Mouse (Mus musculus): ENCODE measurements around the gene Xlr5c. TPM values are rescaled to one million over a fixed set of nuclear protein-coding genes. Genes with fewer than 3 reads are reported as not detected.
"Not testable (repeated sequence)": the region's sequence is repeated elsewhere in the genome, so short reads cannot be mapped to it uniquely, and the experiment has no call there.

Xlr5c gene
- polyA plus RNA-seq (2015; fragmentation: Nextera tagmentation; extraction: Ambion mirVana): 0.20 TPM in 1 of 2 replicates, not detected in the other

GRCm38 (mm10) chrX:73292876-73293275 is at the start of gene Xlr5c, which contains the start of gene Xlr5a:
TSS of gene Xlr5c (minus strand) at chrX:73292976.
TSS of gene Xlr5a (minus strand) at chrX:73292976.
- 94% methylated on average over 13 of the region's 17 CpGs for WGBS
- H3K4me3 ChIP-seq (replicated peaks; ENCODE audit: low read depth, low read length); DNase-seq (ENCODE audit: low spot score); H3K9ac ChIP-seq (ENCODE audit: low read depth, low read length); H3K4me2 ChIP-seq (ENCODE audit: low read length); H3K4me1 ChIP-seq (replicated peaks; ENCODE audit: insufficient read depth, low read length); ATAC-seq (replicated peaks; ENCODE audit: low FRiP score, low read depth); H3K9me3 ChIP-seq (replicated peaks; ENCODE audit: low read length); H3K27ac ChIP-seq; H3K27me3 ChIP-seq (ENCODE audit: insufficient read depth, low read length); H3K36me3 ChIP-seq (ENCODE audit: insufficient read depth, low read length): not testable (repeated sequence)

- ATAC-seq (replicated peaks; ENCODE audit: low FRiP score, low read depth) (peak; percentile 89), DNase-seq (ENCODE audit: low spot score) (peak; percentile 85)
- Histone ChIP-seq H3K4me3 (replicated peaks; ENCODE audit: low read depth, low read length) (peak within 1 kb of the TSS; percentile 55), H3K4me2 (ENCODE audit: low read length) (peak within 1 kb of the TSS; percentile 51), H3K27ac (peak within 1 kb of the TSS; percentile 54; the same call in 1 of the 2 replicates), H3K4me1 (replicated peaks; ENCODE audit: insufficient read depth, low read length) (no peaks in the 10 kb centered on the region), H3K9ac (ENCODE audit: low read depth, low read length) (peak within 1 kb of the TSS; percentile 71), H3K36me3 (ENCODE audit: insufficient read depth, low read length) (no peaks in the 10 kb centered on the region), H3K9me3 (replicated peaks; ENCODE audit: low read length) (no peaks in the 10 kb centered on the region), H3K27me3 (ENCODE audit: insufficient read depth, low read length) (no peaks in the 10 kb centered on the region)
- TF ChIP-seq CTCF (IDR thresholded peaks at IDR 0.05; ENCODE audit: low read depth): no peak
- 23% methylated on average over 37 of the region's 37 CpGs for WGBS
These were observed 49.7 kb upstream of the Xlr5c start, which contains the start of gene Zfp275 for GRCm38 (mm10) chrX:73342483-73342895. TSS of gene Zfp275 (plus strand) at chrX:73342621.

GRCm38 (mm10) chrX:73342068-73342467 is 49.3 kb upstream of the Xlr5c start:
- 36% methylated on average over 3 of the region's 3 CpGs for WGBS
- Histone ChIP-seq H3K4me1 (replicated peaks; ENCODE audit: insufficient read depth, low read length) (no peaks in the 10 kb centered on the region), H3K9ac (ENCODE audit: low read depth, low read length) (no peak overlapping the region), H3K27me3 (ENCODE audit: insufficient read depth, low read length) (no peaks in the 10 kb centered on the region), H3K4me2 (ENCODE audit: low read length) (peak overlapping the region; percentile 51), H3K27ac (no peak overlapping the region), H3K9me3 (replicated peaks; ENCODE audit: low read length) (no peaks in the 10 kb centered on the region), H3K4me3 (replicated peaks; ENCODE audit: low read depth, low read length) (peak overlapping the region; percentile 55; the same call in 1 of the 2 replicates), H3K36me3 (ENCODE audit: insufficient read depth, low read length) (no peaks in the 10 kb centered on the region)
- DNase-seq (ENCODE audit: low spot score) (no peak), ATAC-seq (replicated peaks; ENCODE audit: low FRiP score, low read depth) (no peak)
- no peak for TF ChIP-seq CTCF (IDR thresholded peaks at IDR 0.05; ENCODE audit: low read depth)

- Histone ChIP-seq H3K9ac (ENCODE audit: low read depth, low read length) (no peak overlapping the region), H3K4me1 (replicated peaks; ENCODE audit: insufficient read depth, low read length) (no peaks in the 10 kb centered on the region), H3K9me3 (replicated peaks; ENCODE audit: low read length) (no peaks in the 10 kb centered on the region), H3K36me3 (ENCODE audit: insufficient read depth, low read length) (no peaks in the 10 kb centered on the region), H3K4me3 (replicated peaks; ENCODE audit: low read depth, low read length) (no peak overlapping the region), H3K27me3 (ENCODE audit: insufficient read depth, low read length) (no peaks in the 10 kb centered on the region), H3K27ac (no peak overlapping the region), H3K4me2 (ENCODE audit: low read length) (no peak overlapping the region)
- no peak for DNase-seq (ENCODE audit: low spot score)
- ATAC-seq (replicated peaks; ENCODE audit: low FRiP score, low read depth): no peak
- 57% methylated on average over 1 of the region's 1 CpGs for WGBS
- no peak for TF ChIP-seq CTCF (IDR thresholded peaks at IDR 0.05; ENCODE audit: low read depth)
These were observed 48.7 kb upstream of the Xlr5c start for GRCm38 (mm10) chrX:73341473-73341872.

- ATAC-seq (replicated peaks; ENCODE audit: low FRiP score, low read depth): no peak
- H3K4me1 ChIP-seq (replicated peaks; ENCODE audit: insufficient read depth, low read length): no peaks in the 10 kb centered on the region
These were observed 44.0 kb upstream of the Xlr5c start, which contains the start of gene Gm45015 for GRCm38 (mm10) chrX:73336740-73337139. TSS of gene Gm45015 (minus strand) at chrX:73336840.

GRCm38 (mm10) chrX:73333548-73333947 is 40.8 kb upstream of the Xlr5c start:
- DNase-seq (ENCODE audit: low spot score) (no peak), ATAC-seq (replicated peaks; ENCODE audit: low FRiP score, low read depth) (no peak)
- Histone ChIP-seq H3K27me3 (ENCODE audit: insufficient read depth, low read length) (no peaks in the 10 kb centered on the region), H3K9me3 (replicated peaks; ENCODE audit: low read length) (no peaks in the 10 kb centered on the region), H3K36me3 (ENCODE audit: insufficient read depth, low read length) (no peaks in the 10 kb centered on the region), H3K27ac (no peak overlapping the region), H3K4me2 (ENCODE audit: low read length) (no peak overlapping the region), H3K4me3 (replicated peaks; ENCODE audit: low read depth, low read length) (no peak overlapping the region), H3K4me1 (replicated peaks; ENCODE audit: insufficient read depth, low read length) (no peaks in the 10 kb centered on the region), H3K9ac (ENCODE audit: low read depth, low read length) (no peak overlapping the region)
- TF ChIP-seq CTCF (IDR thresholded peaks at IDR 0.05; ENCODE audit: low read depth): no peak

More at GRCm38 (mm10) chrX:73336740-73337139, 44.0 kb upstream of the Xlr5c start, which contains the start of gene Gm45015:
- TF ChIP-seq CTCF (IDR thresholded peaks at IDR 0.05; ENCODE audit: low read depth): no peak
- no peak within 1 kb of the TSS for H3K4me2 ChIP-seq (ENCODE audit: low read length)
- H3K4me3 ChIP-seq (replicated peaks; ENCODE audit: low read depth, low read length): no peak within 1 kb of the TSS
- no peak within 1 kb of the TSS for H3K27ac ChIP-seq
- no peaks in the 10 kb centered on the region for H3K27me3 ChIP-seq (ENCODE audit: insufficient read depth, low read length)
- DNase-seq (ENCODE audit: low spot score): no peak
- H3K36me3 ChIP-seq (ENCODE audit: insufficient read depth, low read length): no peaks in the 10 kb centered on the region
- no peak within 1 kb of the TSS for H3K9ac ChIP-seq (ENCODE audit: low read depth, low read length)
- 80% methylated on average over 4 of the region's 4 CpGs for WGBS
- H3K9me3 ChIP-seq (replicated peaks; ENCODE audit: low read length): no peaks in the 10 kb centered on the region

GRCm38 (mm10) chrX:73327215-73327614 is 34.4 kb upstream of the Xlr5c start:
- no peak overlapping the region for H3K9ac ChIP-seq (ENCODE audit: low read depth, low read length)
- H3K4me3 ChIP-seq (replicated peaks; ENCODE audit: low read depth, low read length): no peak overlapping the region
- no peak for ATAC-seq (replicated peaks; ENCODE audit: low FRiP score, low read depth)
- no peaks in the 10 kb centered on the region for H3K9me3 ChIP-seq (replicated peaks; ENCODE audit: low read length)
- TF ChIP-seq CTCF (IDR thresholded peaks at IDR 0.05; ENCODE audit: low read depth): no peak
- 77% methylated on average over 2 of the region's 2 CpGs for WGBS
- H3K4me1 ChIP-seq (replicated peaks; ENCODE audit: insufficient read depth, low read length): no peaks in the 10 kb centered on the region
- H3K36me3 ChIP-seq (ENCODE audit: insufficient read depth, low read length): no peaks in the 10 kb centered on the region
- no peak overlapping the region for H3K4me2 ChIP-seq (ENCODE audit: low read length)
- no peaks in the 10 kb centered on the region for H3K27me3 ChIP-seq (ENCODE audit: insufficient read depth, low read length)
- no peak overlapping the region for H3K27ac ChIP-seq
- no peak for DNase-seq (ENCODE audit: low spot score)
